Mouse (Mus musculus) embryonic fibroblast, embryonic 13.5 days (primary cell): Measurements from ENCODE around the gene Ces1g. TPM values are rescaled to one million over a fixed set of nuclear protein-coding genes. Genes with fewer than 3 reads are reported as not detected.

Experiments
- H3K27ac ChIP-seq: 2 replicates; pipeline ENCODE4 v1.5.1; 2012; ENCODE audit warnings: low read length, control low read depth, inconsistent platforms; ENCODE audit not compliant: insufficient read depth
- H3K4me1 ChIP-seq: 2 replicates; pipeline ENCODE4 v1.6.1; 2011; ENCODE audit warnings: low read length; ENCODE audit not compliant: control insufficient read depth, insufficient read depth
- H3K4me3 ChIP-seq: 2 replicates; pipeline ENCODE4 v1.5.1; 2011; ENCODE audit warnings: mild to moderate bottlenecking, control low read depth, low read length; ENCODE audit not compliant: insufficient read depth
- CTCF ChIP-seq: IDR thresholded peaks from 2 replicates; pipeline ENCODE4 v1.5.1; 2011; ENCODE audit warnings: mild to moderate bottlenecking, control low read depth, low read length, moderate library complexity, borderline replicate concordance; ENCODE audit not compliant: insufficient read depth
- POLR2A ChIP-seq: IDR thresholded peaks from 2 replicates; pipeline ENCODE4 v1.6.1; 2011; ENCODE audit warnings: low read depth, mild to moderate bottlenecking, control low read depth, low read length, moderate library complexity
- polyA plus RNA-seq: library from polyadenylated mRNA; stranded (reverse); fragments of >200 nt; gene quantifications from 2 replicates; pipeline ENCODE4 v1.2.4, GENCODE M21; 2011; ENCODE audit warnings: low read depth; ENCODE audit not compliant: missing spikeins, insufficient read length

Gene Ces1g
- not detected in 2 replicates for polyA plus RNA-seq

- no peak within 1 kb of the TSS for H3K4me3 ChIP-seq
- TF ChIP-seq POLR2A (no peak), CTCF (no peak)
- H3K4me1 ChIP-seq: no peaks in the 10 kb centered on the region
- no peak within 1 kb of the TSS for H3K27ac ChIP-seq
Observed at GRCm38 (mm10) chr8:93337207-93337606, at the start of gene Ces1g. TSS of gene Ces1g (minus strand) at chr8:93337308.

- TF ChIP-seq CTCF (no peak), POLR2A (no peak)
- Histone ChIP-seq H3K4me3 (no peak within 1 kb of the TSS), H3K4me1 (no peaks in the 10 kb centered on the region), H3K27ac (no peak within 1 kb of the TSS)
Observed at GRCm38 (mm10) chr8:93379625-93380024, 42.5 kb upstream of the Ces1g start, which contains the start of gene Ces1h. TSS of gene Ces1h (minus strand) at chr8:93379725.

GRCm38 (mm10) chr8:93369481-93369880 lies 32.4 kb upstream of the Ces1g start:
- Histone ChIP-seq H3K4me1 (no peaks in the 10 kb centered on the region), H3K4me3 (no peak overlapping the region), H3K27ac (no peak overlapping the region)
- no peak for TF ChIP-seq CTCF
- TF ChIP-seq POLR2A: no peak

DNA sequence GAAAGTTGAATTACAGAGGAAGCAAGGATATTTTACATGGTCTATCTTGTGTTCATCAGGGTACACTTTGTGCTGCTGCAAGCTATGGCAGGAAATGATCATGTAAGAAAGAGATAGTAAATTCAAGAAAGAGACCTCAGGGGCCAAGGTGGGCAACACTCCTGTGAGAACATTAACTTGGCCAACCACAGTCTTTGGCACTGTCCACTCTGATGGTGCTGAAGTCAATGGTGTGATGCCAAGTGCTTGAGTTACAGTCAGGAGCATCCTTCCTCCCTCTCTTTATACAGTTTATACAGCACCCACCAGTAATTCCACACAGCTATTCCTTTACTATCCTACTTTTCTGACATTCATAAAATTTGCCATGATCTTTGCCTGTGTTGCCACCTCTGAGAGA lies 23.0 kb upstream of the Ces1g start:
- Histone ChIP-seq H3K4me1 (no peaks in the 10 kb centered on the region), H3K27ac (no peak overlapping the region), H3K4me3 (no peak overlapping the region)
- TF ChIP-seq POLR2A (no peak), CTCF (no peak)

DNA sequence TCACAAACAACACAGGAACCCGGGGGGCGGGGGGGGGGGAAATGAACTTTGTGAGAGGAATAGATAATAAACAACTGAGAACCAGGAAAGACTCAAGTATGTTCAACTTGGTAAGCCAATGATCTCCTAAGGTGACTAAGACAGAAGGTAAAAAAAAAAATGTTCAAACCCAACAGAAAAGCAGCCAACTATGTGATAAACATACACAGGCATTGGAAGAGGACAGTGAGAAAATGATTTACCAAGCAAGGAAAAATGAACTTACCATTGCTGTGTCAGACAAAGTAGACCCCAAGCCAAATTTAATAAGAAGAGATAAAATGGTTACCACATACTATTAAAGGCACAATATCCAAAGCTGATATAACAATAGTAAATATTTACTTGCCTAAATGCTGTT lies 2.4 kb upstream of the Ces1g start:
- Histone ChIP-seq H3K4me3 (no peak overlapping the region), H3K4me1 (no peaks in the 10 kb centered on the region), H3K27ac (no peak overlapping the region)
- TF ChIP-seq CTCF: no peak
- no peak for TF ChIP-seq POLR2A

- Histone ChIP-seq H3K27ac (no peak overlapping the region), H3K4me1 (no peaks in the 10 kb centered on the region), H3K4me3 (no peak overlapping the region)
- TF ChIP-seq POLR2A: no peak
- TF ChIP-seq CTCF: no peak
Observed at GRCm38 (mm10) chr8:93332703-93333102, 4.4 kb downstream of the Ces1g start.

DNA sequence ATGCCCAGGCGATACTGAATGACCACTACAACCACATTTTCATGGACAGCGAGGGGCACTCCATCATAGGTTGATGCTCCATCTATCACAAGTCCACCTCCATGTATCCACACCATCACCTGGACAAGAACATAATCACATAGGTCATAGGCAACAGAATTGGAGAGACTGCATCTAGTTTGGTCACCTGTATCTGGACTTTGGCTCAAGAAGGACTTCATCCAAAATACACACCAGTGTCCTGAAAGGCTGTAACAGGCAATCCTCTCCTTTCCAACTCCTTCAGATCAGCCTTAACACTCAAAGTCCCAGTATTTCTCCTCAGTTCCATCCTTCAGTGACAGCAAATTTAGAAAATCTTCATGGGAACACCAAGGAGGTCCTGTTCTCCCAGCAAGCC lies 6.0 kb downstream of the Ces1g start:
- no peak for TF ChIP-seq POLR2A
- no peak for TF ChIP-seq CTCF
- H3K4me3 ChIP-seq: no peak overlapping the region
- H3K27ac ChIP-seq: no peak overlapping the region
- no peaks in the 10 kb centered on the region for H3K4me1 ChIP-seq

- Histone ChIP-seq H3K4me1 (no peaks in the 10 kb centered on the region), H3K27ac (no peak overlapping the region), H3K4me3 (no peak overlapping the region)
- TF ChIP-seq POLR2A: no peak
- no peak for TF ChIP-seq CTCF
Observed at GRCm38 (mm10) chr8:93325123-93325522, 12.0 kb downstream of the Ces1g start.

- TF ChIP-seq CTCF (no peak), POLR2A (no peak)
- Histone ChIP-seq H3K27ac (no peak overlapping the region), H3K4me1 (no peaks in the 10 kb centered on the region), H3K4me3 (no peak overlapping the region)
Observed at GRCm38 (mm10) chr8:93317031-93317430, 20.1 kb downstream of the Ces1g start.

- TF ChIP-seq POLR2A (no peak), CTCF (no peak)
- H3K4me1 ChIP-seq: no peaks in the 10 kb centered on the region
- no peak overlapping the region for H3K27ac ChIP-seq
Observed at GRCm38 (mm10) chr8:93315557-93315956, 21.6 kb downstream of the Ces1g start.

DNA sequence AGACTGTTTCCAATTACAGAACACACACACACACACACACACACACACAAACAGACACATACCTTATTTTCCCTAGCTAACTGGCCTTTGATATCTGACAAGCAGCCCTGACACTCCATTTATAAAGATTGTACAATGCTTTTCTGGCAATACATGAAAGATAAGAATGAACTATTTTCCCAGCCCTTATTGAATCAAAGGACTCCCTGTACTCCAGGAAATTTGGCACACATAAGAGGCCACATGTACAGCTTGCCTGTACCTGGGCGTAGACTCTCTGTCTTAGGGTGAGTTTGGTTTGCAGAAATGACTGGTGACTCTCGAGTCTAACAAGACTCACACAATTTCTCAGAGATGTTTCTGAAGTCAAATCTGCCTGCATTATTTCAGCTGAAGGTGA lies 53.2 kb downstream of the Ces1g start:
- TF ChIP-seq CTCF (no peak), POLR2A (no peak)
- Histone ChIP-seq H3K27ac (no peak overlapping the region), H3K4me3 (no peak overlapping the region), H3K4me1 (no peaks in the 10 kb centered on the region)

More at GRCm38 (mm10) chr8:93315557-93315956, 21.6 kb downstream of the Ces1g start:
- H3K4me3 ChIP-seq: no peak overlapping the region
